Mouse (Mus musculus): ENCODE results near the gene Lrrc41.

The Lrrc41 gene

GRCm38 (mm10) chr4:116143891-116144717 lies 69.0 kb downstream of the Lrrc41 start:
- DNase-seq (ENCODE audit: low read depth, low spot score): no peak
